Mouse (Mus musculus): ENCODE data around the gene Zkscan4. TPM values are rescaled to one million over a fixed set of nuclear protein-coding genes. Genes with fewer than 3 reads are reported as not detected.

Gene Zkscan4
- polyA plus RNA-seq, 1 experiment from 2014 or later: 11.0 TPM

MicroRNAs encoded within 50 kb of the gene (microRNA counts, 519-probe panel; counts per million panel counts)
- microRNA mmu-miR-1896: 3,118 counts per million, percentile 74 among the panel's probes with 10 or more counts

Small RNA genes lying within 50 kb of the gene (microRNA-seq; reads per million reads assigned to microRNA genes)
- not detected for gene Mir1896

Other genes with a start within 250 kb of the Zkscan4 start
- not detected in 2 replicates for gene Gpx5, start 186.2 kb upstream of the Zkscan4 start, polyA plus RNA-seq (2015; fragmentation: Nextera tagmentation; extraction: Ambion mirVana)
- not detected in 2 replicates for gene Gpx6, start 166.8 kb upstream of the Zkscan4 start, polyA plus RNA-seq (2015; fragmentation: Nextera tagmentation; extraction: Ambion mirVana)
- gene Olfr1367, start 132.0 kb upstream of the Zkscan4 start, polyA plus RNA-seq (2015; fragmentation: Nextera tagmentation; extraction: Ambion mirVana): not detected in 2 replicates
- 16.4 and 16.7 TPM in 2 replicates for gene Zscan12, start 116.1 kb upstream of the Zkscan4 start, polyA plus RNA-seq (2015; fragmentation: Nextera tagmentation; extraction: Ambion mirVana)
- 94.1 and 98.8 TPM in 2 replicates for gene Zkscan3, start 76.2 kb upstream of the Zkscan4 start, polyA plus RNA-seq (2015; fragmentation: Nextera tagmentation; extraction: Ambion mirVana)
- gene Pgbd1, start 37.8 kb upstream of the Zkscan4 start, polyA plus RNA-seq (2015; fragmentation: Nextera tagmentation; extraction: Ambion mirVana): 2.8 and 3.5 TPM in 2 replicates
- gene Zscan26, start 25.2 kb upstream of the Zkscan4 start, polyA plus RNA-seq (2015; fragmentation: Nextera tagmentation; extraction: Ambion mirVana): 19.3 and 20.8 TPM in 2 replicates
- gene Nkapl, start 10.4 kb upstream of the Zkscan4 start, polyA plus RNA-seq (2015; fragmentation: Nextera tagmentation; extraction: Ambion mirVana): 3.4 and 3.5 TPM in 2 replicates
- gene Gm10065, start 534 bp downstream of the Zkscan4 start, polyA plus RNA-seq (2015; fragmentation: Nextera tagmentation; extraction: Ambion mirVana): not detected in 2 replicates
- 0.23 and 0.24 TPM in 2 replicates for gene AK157302, start 16.3 kb downstream of the Zkscan4 start, polyA plus RNA-seq (2015; fragmentation: Nextera tagmentation; extraction: Ambion mirVana)
- 4.5 and 8.2 TPM in 2 replicates for gene Gm11273, start 22.5 kb downstream of the Zkscan4 start, polyA plus RNA-seq (2015; fragmentation: Nextera tagmentation; extraction: Ambion mirVana)
- gene Zkscan8, start 52.2 kb downstream of the Zkscan4 start, polyA plus RNA-seq (2015; fragmentation: Nextera tagmentation; extraction: Ambion mirVana): 4.9 and 5.4 TPM in 2 replicates
- 0.14 and 0.28 TPM in 2 replicates for gene Olfr1366, start 63.9 kb downstream of the Zkscan4 start, polyA plus RNA-seq (2015; fragmentation: Nextera tagmentation; extraction: Ambion mirVana)
- gene Olfr1535, start 81.0 kb downstream of the Zkscan4 start, polyA plus RNA-seq (2015; fragmentation: Nextera tagmentation; extraction: Ambion mirVana): 0.06 TPM in 1 of 2 replicates, not detected in the other
- gene Olfr1364, start 102.9 kb downstream of the Zkscan4 start, polyA plus RNA-seq (2015; fragmentation: Nextera tagmentation; extraction: Ambion mirVana): not detected in 2 replicates
- gene Olfr1362, start 135.1 kb downstream of the Zkscan4 start, polyA plus RNA-seq (2015; fragmentation: Nextera tagmentation; extraction: Ambion mirVana): not detected in 2 replicates
- 0.08 TPM in 1 of 2 replicates, not detected in the other for gene Olfr11, start 163.6 kb downstream of the Zkscan4 start, polyA plus RNA-seq (2015; fragmentation: Nextera tagmentation; extraction: Ambion mirVana)
- gene Olfr1361, start 184.5 kb downstream of the Zkscan4 start, polyA plus RNA-seq (2015; fragmentation: Nextera tagmentation; extraction: Ambion mirVana): not detected in 2 replicates
- gene Olfr1360, start 198.5 kb downstream of the Zkscan4 start, polyA plus RNA-seq (2015; fragmentation: Nextera tagmentation; extraction: Ambion mirVana): not detected in 2 replicates
- gene Olfr1359, start 219.2 kb downstream of the Zkscan4 start, polyA plus RNA-seq (2015; fragmentation: Nextera tagmentation; extraction: Ambion mirVana): not detected in 2 replicates
- gene Hist1h2bl, start 237.2 kb downstream of the Zkscan4 start, polyA plus RNA-seq (2015; fragmentation: Nextera tagmentation; extraction: Ambion mirVana): 2.2 TPM in 1 of 2 replicates, not detected in the other
- 10.1 and 26.0 TPM in 2 replicates for gene Hist1h2ai, start 237.5 kb downstream of the Zkscan4 start, polyA plus RNA-seq (2015; fragmentation: Nextera tagmentation; extraction: Ambion mirVana)
- gene Hist1h3h, start 238.8 kb downstream of the Zkscan4 start, polyA plus RNA-seq (2015; fragmentation: Nextera tagmentation; extraction: Ambion mirVana): 10.8 and 11.6 TPM in 2 replicates
- gene Hist1h2bm, start 243.1 kb downstream of the Zkscan4 start, polyA plus RNA-seq (2015; fragmentation: Nextera tagmentation; extraction: Ambion mirVana): 2.1 and 2.6 TPM in 2 replicates